Mouse (Mus musculus): Measurements from ENCODE around the gene Gm21958. TPM values are rescaled to one million over a fixed set of nuclear protein-coding genes. Genes with fewer than 3 reads are reported as not detected.

The Gm21958 gene
- not detected for total RNA-seq (2021)

DNA sequence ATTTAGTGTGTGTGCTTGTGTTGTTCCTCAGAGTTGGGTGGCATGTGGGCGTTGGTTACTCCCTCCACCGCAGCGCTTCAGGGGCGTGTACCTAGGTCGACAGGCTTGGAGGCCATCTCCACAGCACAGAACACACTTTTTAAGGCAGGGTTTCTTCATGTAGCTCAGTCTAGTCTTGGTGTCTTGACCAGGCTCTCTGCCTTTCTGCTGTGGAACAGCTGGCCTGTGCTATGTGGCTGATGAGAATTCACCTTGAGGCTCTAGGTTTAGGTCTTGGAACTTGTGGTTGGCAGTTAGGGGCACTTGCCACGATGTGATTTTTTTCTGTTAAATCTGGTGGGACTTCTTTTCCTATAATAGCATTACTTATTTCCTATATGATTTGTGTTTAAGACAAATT, at the start of gene Gm21958:
Gene Gm21958 (minus strand): TSS at position 101 of the 400 bp plus-strand sequence.
- intact Hi-C loops (cut with DNase I), result no loop called here
- no peak for DNase-seq

DNA sequence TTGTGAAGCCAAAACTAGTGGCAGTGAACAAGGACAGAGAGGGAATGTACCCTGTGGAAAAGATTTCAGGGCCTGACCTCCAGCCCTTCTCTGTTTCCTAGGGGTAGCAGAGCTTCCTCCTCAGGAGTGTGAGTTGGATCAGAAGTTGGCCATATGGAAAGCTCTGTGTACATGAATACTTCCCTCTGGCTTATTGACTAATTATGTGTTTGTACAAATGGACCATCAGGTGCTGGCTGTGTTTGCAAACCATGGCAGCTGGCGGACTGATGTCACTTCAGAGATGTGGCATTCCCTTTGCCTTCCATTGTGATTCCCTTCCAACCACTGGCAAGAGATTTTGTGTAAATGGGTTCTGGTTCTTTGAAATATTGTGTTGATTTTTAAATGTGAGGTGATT, 47.1 kb upstream of the Gm21958 start:
- intact Hi-C loops (cut with DNase I), result no loop called here
- no peak for DNase-seq

DNA sequence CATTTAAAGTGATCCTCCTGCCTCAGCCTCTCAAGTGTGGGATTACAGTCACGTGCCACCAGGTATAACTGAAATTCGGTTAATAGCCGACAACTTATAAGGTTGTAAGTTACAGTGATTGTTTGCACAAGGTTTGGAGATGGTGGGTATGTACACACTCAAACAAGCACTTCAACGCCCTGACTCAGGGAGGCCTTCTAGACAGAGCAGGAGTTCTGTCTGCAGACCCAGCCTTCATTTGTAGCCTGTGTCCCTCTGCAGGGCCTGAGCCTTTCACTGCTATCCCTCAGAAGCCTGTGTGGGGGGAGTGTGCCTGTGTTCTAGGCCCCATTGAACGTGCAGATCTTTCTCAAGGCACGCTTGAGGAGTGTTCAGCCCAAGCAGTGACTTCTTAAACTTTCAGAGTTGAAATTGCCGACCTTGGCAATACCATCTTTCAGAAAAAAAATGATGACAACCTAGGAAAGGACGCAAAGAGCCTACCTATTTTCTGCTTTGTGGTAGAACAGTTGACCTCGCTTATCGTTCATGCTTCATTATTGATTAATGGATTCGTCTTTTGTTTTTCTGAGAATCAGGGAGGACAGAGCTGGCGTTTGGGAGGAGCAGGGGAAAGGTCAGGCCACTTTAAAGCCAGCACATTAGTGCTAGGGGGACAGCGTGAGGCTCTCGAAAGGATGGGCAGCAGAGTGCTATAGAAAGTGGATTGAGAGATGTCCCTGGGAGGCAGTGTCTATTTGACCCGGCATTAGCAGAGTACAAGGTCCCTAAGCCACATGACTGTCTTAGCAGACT, 46.4 kb upstream of the Gm21958 start:
- intact Hi-C loops (cut with DNase I), result no loop called here
- DNase-seq, result no peak

DNA sequence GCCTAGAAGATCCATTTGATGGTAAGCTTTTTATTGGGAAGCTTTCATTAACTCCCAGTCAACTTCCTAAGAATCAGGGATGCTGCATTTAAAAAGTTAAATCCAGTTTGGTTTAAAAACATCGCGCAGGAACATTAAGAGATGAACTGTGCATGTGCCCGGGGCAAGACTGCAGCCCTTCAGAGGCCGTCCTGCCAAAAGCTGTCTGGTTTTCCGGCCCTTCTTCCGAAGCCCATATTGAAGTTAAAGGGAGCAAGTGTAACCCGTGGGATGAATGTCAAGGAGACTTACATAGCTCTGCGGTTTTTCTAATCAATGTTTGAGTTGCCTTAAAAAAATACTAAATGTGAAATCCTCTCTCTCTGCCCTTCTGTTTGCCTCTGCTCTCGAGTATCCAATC, 45.1 kb upstream of the Gm21958 start:
- intact Hi-C loops (cut with DNase I), result no loop called here
- no peak for DNase-seq

DNA sequence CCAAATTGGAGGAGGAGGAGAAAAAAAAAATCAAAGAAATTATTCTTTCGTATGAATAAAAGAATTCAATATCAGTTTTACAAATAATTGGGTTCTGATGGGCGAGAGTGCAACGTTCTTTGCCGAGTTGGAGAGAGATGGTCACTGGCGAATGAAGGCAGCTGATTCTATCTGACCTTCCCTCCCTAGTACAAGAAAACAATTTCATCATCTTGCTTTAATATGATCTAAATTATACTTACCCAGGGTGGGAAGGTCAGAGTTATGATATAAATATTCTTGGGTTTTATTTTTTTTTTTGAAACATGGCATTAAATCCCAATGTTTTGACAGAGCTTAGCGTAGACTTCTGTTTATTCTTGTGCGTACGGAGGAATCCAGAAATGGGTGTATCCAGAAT, 43.3 kb upstream of the Gm21958 start:
- DNase-seq, result no peak
- intact Hi-C loops (cut with DNase I), result no loop called here

DNA sequence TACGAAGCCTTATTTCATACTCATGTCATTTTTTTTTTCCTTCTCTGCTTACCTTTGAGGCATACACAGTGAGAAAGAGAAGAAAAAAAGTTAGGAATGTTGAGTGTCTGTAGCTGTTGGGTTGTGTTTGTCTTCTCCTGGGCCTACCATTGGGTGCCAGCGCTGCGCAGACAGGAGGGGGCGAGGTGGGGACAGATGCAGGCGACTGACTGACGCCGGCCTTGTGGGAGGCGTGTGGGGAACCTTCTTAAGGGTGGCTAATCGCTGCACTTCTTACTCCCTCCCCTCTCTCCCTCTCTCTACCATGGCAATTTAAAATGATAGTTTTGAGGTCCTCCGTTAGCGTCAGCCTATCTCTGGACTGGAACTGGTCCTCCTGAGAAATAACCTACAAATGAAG, 41.9 kb upstream of the Gm21958 start:
- intact Hi-C loops (cut with DNase I), result no loop called here
- peak; percentile 8 to 17 for DNase-seq

DNA sequence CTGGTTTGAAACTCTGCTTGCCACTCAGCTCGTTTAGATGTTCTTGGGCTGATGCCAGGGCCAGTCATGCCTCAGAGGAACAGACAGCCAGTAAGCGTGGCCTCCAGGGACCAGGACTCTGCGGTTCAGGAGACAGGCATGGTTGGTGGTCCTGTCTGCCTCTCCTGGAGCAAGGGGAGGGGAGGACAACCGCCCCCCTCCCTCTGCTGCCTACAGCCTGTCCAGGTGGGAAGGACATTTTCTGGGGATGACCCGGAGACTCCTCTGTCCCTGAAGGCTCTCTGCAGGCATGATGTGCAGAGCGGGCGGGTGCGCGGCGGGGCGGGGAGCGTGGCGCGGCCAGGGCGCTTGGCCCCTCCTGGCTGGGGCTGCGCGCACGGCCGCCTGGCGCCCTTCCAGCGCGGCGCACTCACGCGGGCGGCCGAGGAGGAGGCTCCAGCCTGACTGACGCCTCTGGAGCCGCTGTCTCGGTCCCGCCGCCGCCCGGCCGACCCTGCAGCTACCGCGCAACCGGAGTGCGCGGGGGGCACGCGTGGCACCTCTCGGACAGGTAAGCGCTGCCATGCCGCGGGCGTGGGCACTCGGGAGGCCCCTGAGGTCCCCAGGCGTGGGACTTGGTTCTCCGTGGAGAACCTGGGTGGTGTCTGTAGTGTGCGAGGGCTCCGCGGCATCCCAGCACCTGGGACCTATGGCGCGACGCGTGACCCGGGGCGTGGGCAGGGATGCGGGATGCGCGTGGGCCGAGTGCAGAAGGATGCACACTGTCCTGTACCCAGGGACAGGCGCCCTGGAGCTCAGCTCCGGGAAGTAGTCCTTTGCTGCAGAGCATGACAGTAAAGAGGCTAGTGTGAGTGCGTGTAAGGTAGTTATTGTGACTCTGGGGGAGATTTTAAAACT, 41.2 kb upstream of the Gm21958 start, which contains the start of gene Smad9:
Gene Smad9 (plus strand): TSS at position 438 of the 897 bp plus-strand sequence.
- DNase-seq, result peak; percentile 63 to 65
- intact Hi-C loops (cut with DNase I), result no loop called here

DNA sequence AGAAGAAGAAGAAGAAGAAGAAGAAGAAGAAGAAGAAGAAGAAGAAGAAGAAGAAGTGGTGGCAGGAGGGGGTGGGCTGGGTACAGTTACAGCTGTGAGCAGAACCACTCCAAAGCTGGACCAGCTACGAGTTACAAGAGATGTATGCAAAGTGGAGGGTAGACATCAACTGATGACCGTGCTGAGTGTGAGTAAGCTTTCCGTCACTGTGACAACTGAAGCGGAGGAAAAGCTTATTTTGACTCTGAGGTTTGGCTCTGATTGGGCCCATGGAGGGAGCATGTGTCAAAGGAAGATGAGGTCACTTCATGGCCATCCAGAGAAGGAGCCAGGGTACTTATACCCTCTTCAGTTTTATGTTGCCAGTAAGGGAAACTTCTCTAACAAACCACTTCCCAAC, 39.3 kb upstream of the Gm21958 start:
- intact Hi-C loops (cut with DNase I), result no loop called here

DNA sequence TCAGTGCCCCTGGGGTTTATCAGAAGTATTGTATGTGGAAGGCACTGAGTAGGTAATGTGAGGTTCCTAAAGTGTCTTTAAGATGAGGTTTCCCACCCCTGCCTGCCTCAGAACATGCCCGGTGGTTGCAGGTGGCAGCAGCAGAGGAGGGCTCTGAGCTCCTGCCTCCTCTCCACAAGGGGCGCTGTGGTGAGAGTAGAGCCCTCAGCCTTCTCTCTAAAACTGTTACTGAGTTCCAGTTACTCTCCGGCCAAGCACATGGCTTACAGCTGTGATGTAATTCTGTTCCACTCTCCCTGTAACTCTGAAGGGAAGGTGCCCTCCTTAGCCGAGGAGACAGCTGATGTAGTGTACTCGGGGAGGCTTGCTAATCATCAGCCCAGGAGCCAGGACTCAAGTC, 31.6 kb upstream of the Gm21958 start:
- DNase-seq, result no peak
- intact Hi-C loops (cut with DNase I), result no loop called here

More for the DNA sequence above, 39.3 kb upstream of the Gm21958 start:
- DNase-seq, result no peak

DNA sequence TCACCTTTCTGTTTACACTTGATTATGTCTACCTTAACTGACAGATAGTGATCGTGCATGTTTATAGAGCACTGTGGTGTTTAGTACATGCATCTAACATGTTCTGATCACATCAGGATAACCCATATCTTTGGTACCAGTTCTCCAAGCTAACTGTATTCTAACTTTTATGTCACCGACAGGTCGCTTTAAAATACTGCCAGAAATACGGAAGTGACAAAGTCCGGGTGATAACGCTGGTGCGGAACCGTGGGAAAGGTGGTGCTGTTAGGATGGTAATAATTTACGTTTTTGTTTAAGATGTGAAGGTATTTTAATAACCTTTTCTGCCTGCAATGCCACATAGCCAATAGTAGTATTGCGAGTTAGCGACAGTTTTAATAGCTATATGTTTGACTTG, 27.8 kb upstream of the Gm21958 start:
- intact Hi-C loops (cut with DNase I), result no loop called here

DNA sequence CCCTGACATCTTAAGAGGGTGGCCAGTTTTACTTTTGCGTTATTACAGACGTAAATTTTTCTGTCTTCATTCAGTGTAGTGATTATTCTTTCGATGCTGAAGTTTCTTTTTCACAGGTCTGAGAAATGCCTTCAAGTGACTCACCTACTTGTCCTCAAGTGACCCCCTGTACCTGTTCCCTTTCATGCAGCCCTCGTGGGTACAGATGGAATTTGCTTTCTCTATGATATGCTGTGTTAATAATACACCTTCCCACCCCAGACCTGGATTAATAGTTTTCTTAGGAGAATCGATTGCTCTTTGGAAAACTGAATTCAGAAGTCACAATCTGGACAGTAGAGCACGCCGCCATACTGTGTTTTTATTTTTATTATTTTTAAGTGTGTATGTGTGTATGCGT, 23.2 kb upstream of the Gm21958 start:
- intact Hi-C loops (cut with DNase I), result loop anchor here (5.0 kb wide), 1 partner anchor 70 kb away; the partner anchor contains the start of gene Rfxap
- no peak for DNase-seq

More for the DNA sequence above, 27.8 kb upstream of the Gm21958 start:
- DNase-seq, result no peak

DNA sequence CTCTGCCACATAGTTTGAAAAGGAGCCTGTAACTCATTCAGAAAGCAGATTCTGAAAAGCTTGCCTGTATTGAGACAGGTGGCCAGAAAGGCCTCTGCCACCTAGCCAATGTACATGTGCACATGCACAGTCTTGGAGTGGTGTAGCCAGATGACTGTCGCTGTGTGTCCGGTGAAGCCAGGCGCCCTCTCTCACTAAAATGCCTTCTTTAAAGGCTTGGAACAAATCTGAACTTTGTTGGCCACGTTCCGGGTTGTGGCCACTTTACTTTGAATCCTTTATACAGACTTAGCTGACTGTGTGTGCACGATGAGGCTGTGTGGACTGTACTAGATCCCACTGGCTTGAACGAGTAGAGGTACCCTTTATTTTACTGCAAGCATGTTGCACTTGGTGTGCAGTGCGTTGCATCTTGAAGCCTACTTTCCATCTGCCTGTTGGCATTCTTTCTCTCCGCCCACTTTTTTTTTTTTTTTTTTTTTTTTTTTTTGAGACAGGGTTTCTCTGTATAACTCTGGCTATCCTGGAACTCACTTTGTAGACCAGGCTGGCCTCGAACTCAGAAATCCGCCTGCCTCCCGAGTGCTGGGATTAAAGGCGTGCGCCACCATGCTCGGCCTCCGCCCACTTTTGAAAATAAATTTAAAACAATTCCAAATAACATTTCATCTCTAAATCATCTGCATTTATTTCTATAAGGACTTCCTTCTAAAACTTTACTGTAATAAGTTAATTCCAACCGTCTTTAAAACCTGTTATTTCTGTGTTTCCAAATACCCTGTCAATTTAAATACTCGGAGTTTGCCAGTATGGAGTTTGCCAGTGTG, 22.2 kb upstream of the Gm21958 start:
- peak in 1 of 2 experiments; percentile 13 for DNase-seq
- intact Hi-C loops (cut with DNase I), result loop anchor here (5.0 kb wide), 1 partner anchor 71 kb away; the partner anchor contains the start of gene Rfxap

DNA sequence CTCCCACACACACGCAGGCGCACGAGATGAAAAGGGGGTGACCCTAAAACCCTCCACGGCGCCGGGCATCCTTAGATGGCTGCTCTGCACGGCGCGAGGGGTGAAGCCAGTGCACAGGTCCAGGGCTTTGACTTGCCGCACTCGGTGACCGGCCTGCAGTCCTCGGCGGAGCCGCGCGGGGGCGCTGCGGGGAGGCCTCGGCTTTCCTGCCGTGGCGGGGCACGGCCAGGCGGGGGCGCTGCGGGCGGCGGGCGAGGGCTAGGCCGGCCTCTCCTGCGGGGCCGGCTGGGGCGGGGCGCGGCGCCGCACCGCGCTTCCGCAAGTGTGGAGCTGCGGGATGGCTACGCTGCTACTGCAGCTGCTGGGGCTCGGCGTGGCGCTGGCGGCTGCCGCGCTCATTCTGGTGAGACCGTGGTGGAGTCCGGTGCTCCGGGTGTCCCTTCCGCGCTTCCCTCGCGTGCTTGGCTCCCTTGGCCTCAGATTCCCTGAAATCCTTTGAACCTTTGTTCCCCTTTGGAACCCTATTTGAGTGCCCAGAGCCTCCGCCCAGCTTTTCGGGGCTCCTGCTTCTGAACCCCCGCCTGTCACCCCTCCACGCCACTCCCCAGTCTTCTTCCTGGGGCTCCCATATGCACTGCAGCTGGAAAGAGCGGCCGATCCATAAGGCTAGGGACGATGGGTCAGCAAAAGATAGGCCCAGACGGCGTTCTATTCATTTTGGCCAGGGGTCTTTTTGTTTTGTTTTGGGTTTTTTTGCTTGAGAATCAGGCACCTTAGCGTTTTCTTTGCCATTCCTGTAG, 21.3 kb upstream of the Gm21958 start, which contains the start of the genes Exosc8 and Alg5:
Gene Exosc8 (minus strand): TSS at position 147 of the 800 bp plus-strand sequence.
Gene Alg5 (plus strand): TSS at position 293 of the 800 bp plus-strand sequence.
- peak; percentile 96 to 97 for DNase-seq
- intact Hi-C loops (cut with DNase I), result loop anchor here (5.0 kb wide), 1 partner anchor 72 kb away; the partner anchor contains the start of gene Rfxap

DNA sequence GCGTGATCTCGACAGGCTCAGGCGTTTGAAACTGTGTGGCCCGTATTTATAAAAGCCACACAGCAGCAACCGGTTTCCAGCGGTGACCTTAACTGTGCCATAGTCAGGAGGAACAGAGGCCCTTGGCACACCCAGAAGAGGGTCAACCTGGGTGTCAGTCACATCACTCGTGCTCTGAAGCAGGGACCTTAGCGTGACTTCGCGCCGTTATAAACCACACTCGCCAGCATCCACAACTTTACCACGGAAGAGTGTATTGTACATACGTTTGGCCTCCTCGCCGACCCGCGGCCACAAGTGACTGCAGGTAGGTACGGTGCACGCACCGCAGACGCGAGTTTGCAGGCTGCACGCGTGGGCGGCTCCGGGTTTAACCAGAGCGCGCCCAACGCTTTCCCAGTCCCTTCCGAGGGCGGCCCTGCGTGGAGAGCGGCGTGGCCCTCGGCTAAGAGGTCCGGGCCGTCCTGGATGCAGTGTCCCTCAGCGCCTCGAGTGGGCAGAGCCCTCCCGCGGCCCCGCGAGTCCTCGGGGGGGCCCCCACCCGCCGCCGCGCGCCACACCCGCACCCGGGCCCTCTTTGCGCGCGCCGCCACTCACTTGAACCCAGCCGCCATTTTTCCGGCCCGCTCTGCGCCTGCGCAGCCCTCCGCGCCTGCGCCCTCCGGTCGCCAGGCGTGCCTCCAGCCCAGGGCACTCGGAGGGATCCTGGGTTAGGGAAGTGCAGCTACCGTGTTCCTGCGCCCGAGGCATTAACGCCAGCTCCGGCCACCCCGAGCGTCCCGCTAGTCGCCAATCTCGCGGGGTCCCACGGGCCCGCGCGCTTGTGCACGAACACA, 20.5 kb upstream of the Gm21958 start:
- intact Hi-C loops (cut with DNase I), result loop anchor here (5.0 kb wide), 2 partner anchors 37 to 73 kb away; partner anchors contain the start of gene Rfxap
- DNase-seq, result peak; percentile 90 to 95

DNA sequence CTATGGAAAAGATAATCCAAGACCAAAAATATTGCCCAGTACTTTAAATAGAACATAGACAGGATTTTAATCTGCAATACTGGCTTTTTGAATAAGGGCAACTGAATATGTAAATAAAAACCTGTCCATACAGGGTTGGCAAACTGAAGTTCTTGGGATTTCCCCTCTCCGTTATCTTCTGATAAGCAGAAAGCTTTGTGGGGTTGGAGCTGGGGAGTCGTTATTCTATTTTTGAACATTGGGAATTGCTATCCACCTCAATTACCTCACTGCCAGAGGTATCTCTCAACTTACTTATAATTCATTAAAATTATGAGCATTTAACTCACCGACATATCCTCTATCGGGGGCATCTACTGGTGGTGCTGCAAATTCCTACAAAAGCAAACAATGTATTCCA, 18.2 kb upstream of the Gm21958 start:
- DNase-seq, result no peak
- intact Hi-C loops (cut with DNase I), result loop anchor here (5.0 kb wide), 1 partner anchor 35 kb away; no protein-coding TSS in a partner anchor

DNA sequence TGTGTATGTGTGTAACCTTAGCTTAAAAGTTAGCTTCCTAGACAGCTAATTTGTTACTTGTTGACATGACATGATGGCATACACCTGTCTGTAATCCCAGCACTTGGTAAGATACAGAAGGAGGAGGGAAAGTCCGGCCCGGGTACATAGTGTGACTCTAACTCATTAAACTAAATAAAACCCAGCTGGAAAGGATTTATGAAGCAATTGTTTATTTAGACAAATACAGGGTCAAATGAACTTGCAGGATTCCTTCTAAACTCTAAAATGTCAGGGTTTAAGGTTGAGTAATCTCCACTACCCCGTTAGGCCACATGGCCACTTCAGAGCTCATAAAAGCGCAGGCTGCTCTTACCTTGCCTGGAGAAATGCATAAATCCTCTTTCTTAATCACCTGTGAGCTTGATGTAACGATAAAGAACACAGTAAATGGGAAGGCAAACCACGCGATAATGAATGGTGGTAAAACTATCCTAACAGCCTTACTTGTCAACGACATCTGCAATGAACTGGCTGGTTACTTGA, 17.5 kb upstream of the Gm21958 start:
- intact Hi-C loops (cut with DNase I), result loop anchor here (5.0 kb wide), 1 partner anchor 34 kb away; no protein-coding TSS in a partner anchor
- DNase-seq, result no peak

DNA sequence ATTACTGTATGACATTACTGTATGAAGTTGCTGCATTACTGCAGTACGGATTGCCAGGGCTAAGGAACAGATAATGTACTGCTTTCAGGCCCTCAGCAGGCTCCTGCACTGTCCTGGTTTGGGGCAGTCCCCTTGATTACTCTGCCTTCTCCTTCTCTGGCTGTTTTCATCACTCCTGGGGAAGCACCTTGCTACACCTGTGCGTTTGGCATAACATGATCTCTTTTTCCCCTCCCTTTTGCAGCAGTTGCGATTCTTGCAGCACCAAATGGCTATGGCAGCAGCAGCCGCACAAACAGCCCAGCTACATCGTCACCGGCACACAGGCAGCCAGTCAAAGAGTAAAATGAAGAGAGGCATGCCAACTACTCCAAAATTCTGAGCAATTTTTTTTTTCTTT, 13.9 kb upstream of the Gm21958 start:
- no peak for DNase-seq
- intact Hi-C loops (cut with DNase I), result no loop called here

DNA sequence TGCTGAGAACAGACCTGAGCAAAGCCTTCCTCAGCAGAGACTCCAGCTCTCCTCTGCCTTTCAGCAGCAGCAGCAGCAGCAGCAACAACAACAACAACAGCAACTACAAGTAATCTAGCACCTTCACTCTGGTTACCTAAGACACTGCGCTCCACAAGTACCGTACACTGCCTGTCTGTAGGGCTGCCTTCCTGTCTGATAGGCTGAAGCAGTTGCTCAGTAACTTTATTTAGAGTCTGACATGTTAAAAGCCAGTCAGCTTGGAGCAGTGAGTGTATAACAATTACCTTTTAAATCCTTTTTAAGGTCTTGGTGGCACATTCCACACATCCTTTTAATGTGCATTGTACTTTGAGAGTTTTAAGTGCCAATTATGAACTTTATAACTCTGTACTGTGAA, 13.4 kb upstream of the Gm21958 start:
- intact Hi-C loops (cut with DNase I), result no loop called here

More for the DNA sequence above, 13.4 kb upstream of the Gm21958 start:
- DNase-seq, result no peak

Data from heart, postnatal 36 days (tissue).